Mouse (Mus musculus) hindbrain, embryonic 16.5 days (tissue): ENCODE data around the gene Smad9. TPM values are rescaled to one million over a fixed set of nuclear protein-coding genes. Genes with fewer than 3 reads are reported as not detected.
A peak's percentile ranks its signal among the peaks of the same experiment; 100 is the strongest.

Experiments used
- ATAC-seq: fragments of 200-750 bp; cut with Nextera tagmentation; 2 replicates; pipeline ENCODE4 v1.8.0; 2017; ENCODE audit warnings: moderate TSS enrichment, moderate library complexity
- H3K27ac ChIP-seq: fragments of 300-500 bp; sonication (generic); 2 replicates; pipeline ENCODE4 v1.5.1; 2014; ENCODE audit warnings: low read depth, mild to moderate bottlenecking, control low read depth, low read length, moderate library complexity
- H3K27me3 ChIP-seq: fragments of 300-500 bp; sonication (generic); replicated peaks from 2 replicates; pipeline ENCODE4 v1.6.1; 2014; ENCODE audit warnings: low read length; ENCODE audit not compliant: control insufficient read depth, insufficient read depth
- H3K36me3 ChIP-seq: fragments of 300-500 bp; sonication (generic); 2 replicates; pipeline ENCODE4 v1.6.1; 2014; ENCODE audit warnings: mild to moderate bottlenecking, low read length, moderate library complexity, mixed read lengths; ENCODE audit not compliant: control insufficient read depth, insufficient read depth
- H3K4me1 ChIP-seq: fragments of 300-500 bp; sonication (generic); 2 replicates; pipeline ENCODE4 v1.6.1; 2014; ENCODE audit warnings: low read depth, low read length; ENCODE audit not compliant: control insufficient read depth, insufficient read depth
- H3K4me2 ChIP-seq: fragments of 300-500 bp; sonication (generic); 2 replicates; pipeline ENCODE4 v1.6.1; 2014; ENCODE audit warnings: mild to moderate bottlenecking, low read length, control low read depth, moderate library complexity
- H3K4me3 ChIP-seq: fragments of 300-500 bp; sonication (generic); 2 replicates; pipeline ENCODE4 v1.5.1; 2014; ENCODE audit warnings: mild to moderate bottlenecking, low read length, control low read depth, moderate library complexity
- H3K9ac ChIP-seq: fragments of 300-500 bp; sonication (generic); 2 replicates; pipeline ENCODE4 v1.6.1; 2014; ENCODE audit warnings: low read depth, mild to moderate bottlenecking, control low read depth, low read length, moderate library complexity
- H3K9me3 ChIP-seq: fragments of 300-500 bp; sonication (generic); 2 replicates; pipeline ENCODE4 v1.6.1; 2014; ENCODE audit warnings: mild to moderate bottlenecking, low read length, moderate library complexity; ENCODE audit not compliant: control insufficient read depth
- WGBS: fragments of 180-500 bp; shearing (Covaris S2); extraction: QIAGEN DNeasy Blood & Tissue Kit; methylation state at CpG from one replicate; pipeline ENCODE4 v1.1.7; 2014; 5-methylcytosine and 5-hydroxymethylcytosine counted together
- polyA plus RNA-seq: library from polyadenylated mRNA; unstranded; fragments of >200 nt; fragmentation: Nextera tagmentation; extraction: Ambion mirVana; gene quantifications from 2 replicates; pipeline ENCODE4 v1.2.1, GENCODE M21; 2015

The Smad9 gene
- polyA plus RNA-seq, 1 experiment from 2014 or later, result 0.90 TPM

- Histone ChIP-seq H3K4me3 (no peak overlapping the region), H3K9me3 (peaks cover 10% of the 10 kb centered on the region; the same call in 1 of the 2 replicates), H3K9ac (no peak overlapping the region), H3K4me1 (no peaks in the 10 kb centered on the region), H3K4me2 (no peak overlapping the region), H3K36me3 (no peaks in the 10 kb centered on the region; the same call in 1 of the 2 replicates), H3K27me3 (no peaks in the 10 kb centered on the region), H3K27ac (no peak overlapping the region)
- WGBS, result 85% methylated on average over 6 of the region's 6 CpGs
- ATAC-seq, result no peak
Measured at GRCm38 (mm10) chr3:54793762-54794161, 38.4 kb downstream of the Smad9 start.

- Histone ChIP-seq H3K4me2 (no peak overlapping the region), H3K36me3 (no peaks in the 10 kb centered on the region), H3K4me1 (no peaks in the 10 kb centered on the region), H3K27ac (no peak overlapping the region), H3K4me3 (no peak overlapping the region), H3K9ac (no peak overlapping the region), H3K9me3 (peaks cover 10% of the 10 kb centered on the region; the same call in 1 of the 2 replicates), H3K27me3 (no peaks in the 10 kb centered on the region)
- WGBS, result 93% methylated on average over 5 of the region's 5 CpGs
- no peak for ATAC-seq
Measured at GRCm38 (mm10) chr3:54795379-54795778, 40.0 kb downstream of the Smad9 start.

GRCm38 (mm10) chr3:54795806-54796205 lies 40.4 kb downstream of the Smad9 start:
- Histone ChIP-seq H3K36me3 (no peaks in the 10 kb centered on the region), H3K4me3 (no peak overlapping the region), H3K9ac (no peak overlapping the region), H3K9me3 (peaks cover 10% of the 10 kb centered on the region; the same call in 1 of the 2 replicates), H3K4me2 (no peak overlapping the region), H3K4me1 (no peaks in the 10 kb centered on the region), H3K27me3 (no peaks in the 10 kb centered on the region), H3K27ac (no peak overlapping the region)
- 92% methylated on average over 1 of the region's 1 CpGs for WGBS
- ATAC-seq, result no peak

GRCm38 (mm10) chr3:54797211-54797610 lies 41.8 kb downstream of the Smad9 start:
- 38% methylated on average over 16 of the region's 16 CpGs for WGBS
- Histone ChIP-seq H3K4me1 (no peaks in the 10 kb centered on the region), H3K9me3 (peaks cover 10% of the 10 kb centered on the region; the same call in 1 of the 2 replicates), H3K27me3 (no peaks in the 10 kb centered on the region), H3K27ac (no peak overlapping the region), H3K4me2 (no peak overlapping the region), H3K36me3 (no peaks in the 10 kb centered on the region), H3K4me3 (no peak overlapping the region), H3K9ac (no peak overlapping the region)
- peak; percentile 78 for ATAC-seq

GRCm38 (mm10) chr3:54803713-54804112 lies 48.3 kb downstream of the Smad9 start:
- Histone ChIP-seq H3K4me3 (no peak overlapping the region), H3K4me1 (peaks cover 10% of the 10 kb centered on the region), H3K27me3 (no peaks in the 10 kb centered on the region), H3K36me3 (peaks cover 12% of the 10 kb centered on the region), H3K9me3 (no peaks in the 10 kb centered on the region), H3K27ac (no peak overlapping the region), H3K9ac (no peak overlapping the region), H3K4me2 (no peak overlapping the region)
- no peak for ATAC-seq
- WGBS, result 97% methylated on average over 8 of the region's 8 CpGs

GRCm38 (mm10) chr3:54807061-54807661 lies 51.8 kb downstream of the Smad9 start:
- Histone ChIP-seq H3K9ac (peak overlapping the region; percentile 98), H3K36me3 (peaks cover 12% of the 10 kb centered on the region), H3K4me3 (peak overlapping the region; percentile 96), H3K4me1 (peaks cover 10% of the 10 kb centered on the region), H3K9me3 (no peaks in the 10 kb centered on the region), H3K4me2 (peak overlapping the region; percentile 65), H3K27ac (peak overlapping the region; percentile 97), H3K27me3 (no peaks in the 10 kb centered on the region)
- WGBS, result 1% methylated on average over 48 of the region's 56 CpGs
- peak; percentile 80 for ATAC-seq

GRCm38 (mm10) chr3:54807666-54808217 lies 52.4 kb downstream of the Smad9 start, which contains the start of gene Rfxap:
Gene Rfxap, minus strand, starts transcription at chr3:54807791.
- Histone ChIP-seq H3K9me3 (no peaks in the 10 kb centered on the region), H3K4me1 (peaks cover 10% of the 10 kb centered on the region), H3K9ac (peak within 1 kb of the TSS; percentile 98), H3K27ac (peak within 1 kb of the TSS; percentile 97), H3K36me3 (peaks cover 12% of the 10 kb centered on the region), H3K4me3 (peak within 1 kb of the TSS; percentile 96), H3K27me3 (no peaks in the 10 kb centered on the region), H3K4me2 (peak within 1 kb of the TSS; percentile 65)
- ATAC-seq, result peak; percentile 95
- 0% methylated on average over 52 of the region's 52 CpGs for WGBS

GRCm38 (mm10) chr3:54809111-54809510 lies 53.7 kb downstream of the Smad9 start:
- ATAC-seq, result no peak
- H3K9me3 ChIP-seq, result no peaks in the 10 kb centered on the region
- no peak overlapping the region for H3K9ac ChIP-seq
- no peak overlapping the region for H3K4me2 ChIP-seq
- H3K36me3 ChIP-seq, result peaks cover 7% of the 10 kb centered on the region; the same call in 1 of the 2 replicates
- no peak overlapping the region for H3K4me3 ChIP-seq
- whole genome bisulfite sequencing, result 64% methylated on average over 5 of the region's 5 CpGs
- peaks cover 10% of the 10 kb centered on the region for H3K4me1 ChIP-seq
- no peaks in the 10 kb centered on the region for H3K27me3 ChIP-seq
- H3K27ac ChIP-seq, result no peak overlapping the region

GRCm38 (mm10) chr3:54811616-54812015 lies 56.2 kb downstream of the Smad9 start:
- no peaks in the 10 kb centered on the region; the same call in 1 of the 2 replicates for H3K4me1 ChIP-seq
- no peak overlapping the region for H3K27ac ChIP-seq
- H3K9me3 ChIP-seq, result no peaks in the 10 kb centered on the region
- no peaks in the 10 kb centered on the region for H3K27me3 ChIP-seq
- no peak overlapping the region for H3K4me2 ChIP-seq
- ATAC-seq, result no peak
- 49% methylated on average over 1 of the region's 1 CpGs for WGBS
- no peak overlapping the region for H3K9ac ChIP-seq
- no peaks in the 10 kb centered on the region for H3K36me3 ChIP-seq
- no peak overlapping the region for H3K4me3 ChIP-seq
